Mouse (Mus musculus): ENCODE data around the gene C2cd2.

GRCm38 (mm10) chr16:97919793-97920192 lies 42.6 kb downstream of the C2cd2 start:
- no peak for TF ChIP-seq CTCF (IDR thresholded peaks at IDR 0.05; ENCODE audit: control insufficient read depth, insufficient read depth, insufficient replicate concordance, low read depth, low read length)
- no peak for TF ChIP-seq POLR2A (IDR thresholded peaks at IDR 0.05; ENCODE audit: control insufficient read depth, low read depth, low read length)
